Mouse (Mus musculus): ENCODE results near the gene Tmem230. TPM values are rescaled to one million over a fixed set of nuclear protein-coding genes. Genes with fewer than 3 reads are reported as not detected.
"Not testable (repeated sequence)": the region's sequence is repeated elsewhere in the genome, so short reads cannot be mapped to it uniquely, and the experiment has no call there.

Tmem230 gene
- 40.3 and 40.7 TPM in 2 replicates for polyA plus RNA-seq (2016; fragmentation: Nextera tagmentation; extraction: Ambion mirVana)

DNA sequence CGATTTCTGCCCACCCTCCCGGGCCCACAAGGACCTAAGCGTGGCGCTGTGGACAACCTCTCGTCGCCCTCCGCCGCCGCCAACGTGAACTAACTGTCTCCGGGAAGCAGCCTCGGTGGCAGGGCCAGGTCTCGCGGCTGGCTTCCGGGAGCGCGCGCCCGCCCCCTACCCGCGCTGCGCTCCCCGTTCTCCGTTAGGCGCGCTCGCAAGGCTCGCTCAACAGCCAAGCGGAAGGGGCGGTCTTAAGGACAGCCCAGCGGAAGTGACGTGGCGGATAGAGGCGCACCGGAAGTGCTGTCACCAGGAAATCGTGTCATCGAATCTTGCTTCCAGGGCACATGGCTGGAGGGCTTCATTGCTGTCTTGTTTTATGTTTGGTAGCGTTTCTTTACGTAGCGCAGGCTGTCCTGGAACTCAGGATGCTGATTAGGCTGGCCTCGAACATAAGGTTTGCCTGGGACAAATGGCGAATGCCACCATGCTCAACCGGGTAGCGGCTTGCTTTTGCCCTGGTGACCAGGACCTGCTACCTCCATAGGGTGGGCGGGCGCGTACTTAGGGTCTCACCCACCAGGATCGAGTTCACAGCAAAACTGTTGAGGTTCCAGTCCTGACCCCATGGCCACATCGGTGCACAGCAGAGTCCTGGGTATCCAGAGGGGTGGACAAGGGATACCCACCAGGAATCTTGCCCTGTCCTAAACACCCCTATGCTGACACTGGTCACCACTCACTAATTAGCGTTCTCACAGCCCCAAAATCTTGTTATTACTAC lies at the start of gene Tmem230:
Gene Tmem230, minus strand, starts transcription at position 269 of the 775 bp plus-strand sequence.
- Histone ChIP-seq H3K27ac (ENCODE audit: poor library complexity, severe bottlenecking) (peak within 1 kb of the TSS; percentile 78), H3K9ac (peak within 1 kb of the TSS; percentile 84), H3K4me3 (peak within 1 kb of the TSS; percentile 64), H3K9me3 (replicated peaks) (no peaks in the 10 kb centered on the region), H3K4me1 (replicated peaks) (peaks cover 23% of the 10 kb centered on the region), H3K36me3 (peaks cover 40% of the 10 kb centered on the region), H3K4me2 (peak within 1 kb of the TSS; percentile 83), H3K27me3 (replicated peaks) (no peaks in the 10 kb centered on the region)
- ATAC-seq (ENCODE audit: insufficient number of reproducible peaks, low FRiP score), result peak; percentile 95
- WGBS, result 6% methylated on average over 50 of the region's 50 CpGs

DNA sequence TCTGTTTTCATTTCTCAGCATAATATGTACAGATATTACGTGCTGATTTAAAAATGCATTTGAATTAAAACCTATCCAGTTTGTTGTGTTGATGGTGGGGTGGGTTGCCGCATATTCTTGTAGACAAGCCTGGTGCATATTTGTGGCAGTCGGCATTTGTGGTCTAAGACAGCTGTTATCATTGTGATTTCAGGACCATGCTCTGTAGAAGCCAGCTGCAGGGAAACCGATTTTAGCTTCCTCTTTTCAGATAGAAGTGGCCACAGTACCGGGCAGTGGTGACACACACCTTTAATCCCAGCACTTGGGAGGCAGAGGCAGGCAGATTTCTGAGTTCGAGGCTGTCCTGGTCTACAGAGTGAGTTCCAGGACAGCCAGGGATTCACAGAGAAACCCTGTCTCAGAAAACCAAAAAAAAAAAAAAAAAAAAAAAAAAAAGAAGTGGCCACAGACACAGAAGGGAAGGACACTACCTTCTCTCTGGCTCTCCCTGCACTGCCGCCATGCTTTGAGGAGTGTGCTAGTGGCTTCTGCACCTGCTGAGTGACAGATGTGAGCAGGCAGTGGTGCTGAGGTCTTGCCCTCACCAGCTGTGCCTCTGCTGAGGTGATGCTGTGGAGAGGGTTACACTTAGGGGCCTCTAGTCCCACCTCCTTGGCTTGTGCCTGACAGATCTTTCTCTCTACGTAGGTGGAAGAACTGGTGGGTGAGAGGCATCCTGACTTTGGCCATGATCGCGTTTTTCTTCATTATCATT lies 46.3 kb upstream of the Tmem230 start:
- Histone ChIP-seq H3K4me3 (no peak overlapping the region), H3K9me3 (replicated peaks) (no peaks in the 10 kb centered on the region), H3K27me3 (replicated peaks) (no peaks in the 10 kb centered on the region), H3K4me2 (no peak overlapping the region), H3K9ac (no peak overlapping the region), H3K27ac (ENCODE audit: poor library complexity, severe bottlenecking) (no peak overlapping the region), H3K4me1 (replicated peaks) (peaks cover 47% of the 10 kb centered on the region), H3K36me3 (peaks cover 29% of the 10 kb centered on the region)
- 79% methylated on average over 10 of the region's 10 CpGs for WGBS
- ATAC-seq (ENCODE audit: insufficient number of reproducible peaks, low FRiP score), result no peak

DNA sequence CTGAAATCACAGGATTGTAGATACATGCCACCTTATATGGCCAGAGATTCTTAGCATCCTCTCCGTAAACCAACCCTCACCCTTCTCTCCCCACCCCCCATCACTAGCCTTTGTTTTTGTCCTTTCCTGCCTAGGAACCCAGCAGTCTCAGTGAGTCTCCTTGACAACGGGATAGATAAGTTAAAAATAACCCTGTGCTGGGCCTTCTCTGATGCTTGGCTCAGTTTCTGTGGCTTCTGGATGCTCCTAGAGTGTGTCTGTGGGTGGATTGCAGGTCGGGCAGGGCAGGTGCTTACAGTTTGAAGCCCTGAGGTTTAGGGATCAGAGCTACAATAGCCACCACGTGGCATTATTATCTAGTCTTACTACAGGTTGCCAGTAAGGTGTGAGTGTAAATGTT lies 44.5 kb upstream of the Tmem230 start:
- Histone ChIP-seq H3K27ac (ENCODE audit: poor library complexity, severe bottlenecking) (peak overlapping the region; percentile 63), H3K9ac (no peak overlapping the region)
- peak; percentile 63 for ATAC-seq (ENCODE audit: insufficient number of reproducible peaks, low FRiP score)

DNA sequence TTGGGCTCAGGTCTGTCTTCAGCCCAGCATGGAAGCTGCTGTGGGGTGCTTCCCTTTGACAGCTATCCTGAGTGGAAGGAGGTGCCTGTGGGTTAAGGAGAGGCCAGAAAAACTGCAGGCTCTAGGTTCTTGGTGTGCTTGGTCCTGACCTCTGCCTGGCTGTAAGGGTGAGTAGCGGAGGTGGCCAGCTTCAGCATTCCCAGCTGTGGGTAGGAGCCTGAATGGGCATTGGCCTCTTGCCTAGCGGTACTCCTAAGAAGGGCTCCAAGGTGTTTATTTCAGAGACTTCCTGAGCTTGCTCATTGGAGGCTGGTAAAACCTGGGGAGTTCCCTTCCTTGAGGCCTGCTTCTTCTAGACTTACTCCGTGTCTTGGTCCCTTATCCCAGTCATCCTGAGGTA lies 43.7 kb upstream of the Tmem230 start:
- Histone ChIP-seq H3K27ac (ENCODE audit: poor library complexity, severe bottlenecking) (peak overlapping the region; percentile 63), H3K4me2 (no peak overlapping the region), H3K27me3 (replicated peaks) (no peaks in the 10 kb centered on the region), H3K4me1 (replicated peaks) (peaks cover 44% of the 10 kb centered on the region), H3K9me3 (replicated peaks) (no peaks in the 10 kb centered on the region), H3K9ac (no peak overlapping the region; the same call in 1 of the 2 replicates), H3K36me3 (peaks cover 14% of the 10 kb centered on the region), H3K4me3 (no peak overlapping the region)
- no peak for ATAC-seq (ENCODE audit: insufficient number of reproducible peaks, low FRiP score)
- 74% methylated on average over 3 of the region's 3 CpGs for WGBS

More for the DNA sequence above, 44.5 kb upstream of the Tmem230 start:
- H3K4me3 ChIP-seq, result no peak overlapping the region
- H3K36me3 ChIP-seq, result peaks cover 14% of the 10 kb centered on the region
- peak overlapping the region; percentile 28 for H3K4me2 ChIP-seq
- no peaks in the 10 kb centered on the region for H3K27me3 ChIP-seq (replicated peaks)
- H3K4me1 ChIP-seq (replicated peaks), result peaks cover 47% of the 10 kb centered on the region
- WGBS, result 6% methylated on average over 4 of the region's 4 CpGs
- no peaks in the 10 kb centered on the region for H3K9me3 ChIP-seq (replicated peaks)

DNA sequence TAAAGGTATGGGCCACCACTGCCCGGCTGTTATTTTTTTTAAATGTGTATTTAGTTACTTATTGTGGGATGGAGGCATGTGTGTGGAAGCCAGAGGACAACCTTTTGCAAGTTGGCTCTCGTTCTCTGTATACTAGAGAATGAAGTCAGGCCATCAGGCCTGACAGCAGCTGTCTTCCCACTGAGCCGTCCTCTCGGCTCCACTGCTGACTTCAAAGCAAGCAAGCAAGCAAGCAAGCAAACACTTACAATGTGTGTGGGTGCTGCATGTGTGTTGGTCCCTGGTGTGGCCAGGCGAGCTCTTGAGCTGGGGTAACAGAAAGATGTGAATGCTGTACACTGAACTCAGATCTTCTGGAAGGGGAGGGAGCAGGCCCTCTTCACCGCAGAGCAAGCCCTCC lies 43.2 kb upstream of the Tmem230 start:
- Histone ChIP-seq H3K36me3 (peaks cover 13% of the 10 kb centered on the region), H3K9ac (no peak overlapping the region), H3K4me1 (replicated peaks) (peaks cover 40% of the 10 kb centered on the region), H3K4me3 (no peak overlapping the region), H3K27ac (ENCODE audit: poor library complexity, severe bottlenecking) (peak overlapping the region; percentile 63), H3K9me3 (replicated peaks) (no peaks in the 10 kb centered on the region), H3K4me2 (no peak overlapping the region), H3K27me3 (replicated peaks) (no peaks in the 10 kb centered on the region)
- WGBS, result 78% methylated on average over 6 of the region's 6 CpGs
- no peak for ATAC-seq (ENCODE audit: insufficient number of reproducible peaks, low FRiP score)

DNA sequence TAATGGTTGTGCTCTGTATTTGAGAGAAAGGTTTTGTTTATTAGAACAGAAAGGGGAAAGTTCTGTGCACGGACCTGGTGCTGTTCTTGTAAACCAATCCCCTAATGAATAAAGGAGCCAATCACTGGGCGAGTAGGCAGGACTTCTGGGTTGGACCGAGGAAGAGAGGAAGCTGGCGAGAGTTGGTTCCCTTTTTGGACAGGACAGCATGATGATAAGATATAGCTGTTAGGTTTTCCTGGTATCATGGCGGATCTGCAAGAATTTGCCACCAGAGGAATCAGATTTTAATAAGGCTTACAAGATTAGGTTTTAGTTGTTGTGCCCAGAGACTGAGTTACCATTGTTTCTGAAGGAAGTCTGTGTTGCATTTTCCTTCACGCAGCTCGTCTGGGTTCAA lies 41.6 kb upstream of the Tmem230 start:
- H3K9me3 ChIP-seq (replicated peaks); H3K27ac ChIP-seq (ENCODE audit: poor library complexity, severe bottlenecking); H3K36me3 ChIP-seq; H3K4me2 ChIP-seq; H3K27me3 ChIP-seq (replicated peaks); H3K4me3 ChIP-seq; ATAC-seq (ENCODE audit: insufficient number of reproducible peaks, low FRiP score); H3K9ac ChIP-seq: not testable (repeated sequence)
- 53% methylated on average over 5 of the region's 7 CpGs for WGBS
- peaks cover 49% of the 10 kb centered on the region for H3K4me1 ChIP-seq (replicated peaks)

DNA sequence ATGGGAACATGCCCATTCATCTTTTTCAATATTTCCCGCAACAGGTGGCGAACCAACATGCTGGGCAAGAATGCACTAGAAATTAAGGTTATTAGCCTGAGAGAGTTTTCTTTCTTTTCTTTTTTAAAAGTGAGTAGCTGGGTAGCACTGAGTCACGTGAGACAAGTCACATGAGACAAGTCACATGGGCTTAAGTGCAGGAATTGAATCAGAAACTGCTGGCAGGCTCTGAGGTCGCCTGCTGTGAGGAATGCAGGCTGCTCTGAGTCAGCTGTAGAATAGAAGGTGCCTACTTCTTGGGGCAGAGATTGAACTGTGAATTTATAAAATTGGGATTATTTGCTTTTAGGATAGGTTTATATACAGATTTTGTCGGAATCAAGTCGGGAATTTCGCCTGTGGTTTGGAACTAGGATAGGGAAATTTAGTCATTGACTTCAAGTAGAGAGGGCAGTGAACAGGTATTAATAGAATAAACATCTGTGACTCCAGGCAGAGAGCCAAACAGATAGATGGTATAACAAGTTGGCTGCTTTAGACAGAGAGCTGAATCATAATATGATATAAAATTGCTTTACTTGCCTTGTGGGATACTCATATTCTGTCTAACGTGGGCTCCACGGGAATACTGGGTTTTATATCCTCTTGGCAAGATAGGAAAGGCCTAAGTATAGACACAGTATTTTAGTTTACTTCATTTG lies 38.9 kb upstream of the Tmem230 start:
- Histone ChIP-seq H3K27ac (ENCODE audit: poor library complexity, severe bottlenecking) (peak overlapping the region; percentile 21; the same call in 1 of the 2 replicates), H3K4me1 (replicated peaks) (peaks cover 53% of the 10 kb centered on the region)
- no peak for ATAC-seq (ENCODE audit: insufficient number of reproducible peaks, low FRiP score)

DNA sequence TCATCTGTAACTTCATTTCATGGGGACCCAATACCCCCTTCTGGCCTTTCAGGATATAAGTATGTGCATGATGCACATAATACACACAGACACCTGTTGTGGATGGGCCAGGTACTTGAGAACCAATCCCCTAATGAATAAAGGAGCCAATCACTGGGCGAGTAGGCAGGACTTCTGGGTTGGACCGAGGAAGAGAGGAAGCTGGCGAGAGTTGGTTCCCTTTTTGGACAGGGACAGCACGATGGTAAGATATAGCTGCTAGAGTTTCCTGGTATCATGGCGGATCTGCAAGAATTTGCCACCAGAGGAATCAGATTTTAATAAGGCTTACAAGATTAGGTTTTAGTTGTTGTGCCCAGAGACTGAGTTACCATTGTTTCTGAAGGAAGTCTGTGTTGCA lies 38.1 kb upstream of the Tmem230 start:
- not testable (repeated sequence) for H3K36me3 ChIP-seq; H3K4me3 ChIP-seq; H3K9me3 ChIP-seq (replicated peaks); H3K27me3 ChIP-seq (replicated peaks); ATAC-seq (ENCODE audit: insufficient number of reproducible peaks, low FRiP score); H3K4me2 ChIP-seq; H3K9ac ChIP-seq
- peaks cover 48% of the 10 kb centered on the region for H3K4me1 ChIP-seq (replicated peaks)
- H3K27ac ChIP-seq (ENCODE audit: poor library complexity, severe bottlenecking), result peak overlapping the region; percentile 79; the same call in 1 of the 2 replicates
- WGBS, result 82% methylated on average over 5 of the region's 5 CpGs

More for the DNA sequence above, 38.9 kb upstream of the Tmem230 start:
- WGBS, result 81% methylated on average over 9 of the region's 9 CpGs
- no peaks in the 10 kb centered on the region for H3K9me3 ChIP-seq (replicated peaks)
- no peak overlapping the region for H3K9ac ChIP-seq
- no peaks in the 10 kb centered on the region for H3K36me3 ChIP-seq
- no peak overlapping the region for H3K4me2 ChIP-seq
- 0 out of 2 replicates have a peak, but pooled peaks cover 5% of the 10 kb centered on the region for H3K27me3 ChIP-seq (replicated peaks)
- H3K4me3 ChIP-seq, result no peak overlapping the region

DNA sequence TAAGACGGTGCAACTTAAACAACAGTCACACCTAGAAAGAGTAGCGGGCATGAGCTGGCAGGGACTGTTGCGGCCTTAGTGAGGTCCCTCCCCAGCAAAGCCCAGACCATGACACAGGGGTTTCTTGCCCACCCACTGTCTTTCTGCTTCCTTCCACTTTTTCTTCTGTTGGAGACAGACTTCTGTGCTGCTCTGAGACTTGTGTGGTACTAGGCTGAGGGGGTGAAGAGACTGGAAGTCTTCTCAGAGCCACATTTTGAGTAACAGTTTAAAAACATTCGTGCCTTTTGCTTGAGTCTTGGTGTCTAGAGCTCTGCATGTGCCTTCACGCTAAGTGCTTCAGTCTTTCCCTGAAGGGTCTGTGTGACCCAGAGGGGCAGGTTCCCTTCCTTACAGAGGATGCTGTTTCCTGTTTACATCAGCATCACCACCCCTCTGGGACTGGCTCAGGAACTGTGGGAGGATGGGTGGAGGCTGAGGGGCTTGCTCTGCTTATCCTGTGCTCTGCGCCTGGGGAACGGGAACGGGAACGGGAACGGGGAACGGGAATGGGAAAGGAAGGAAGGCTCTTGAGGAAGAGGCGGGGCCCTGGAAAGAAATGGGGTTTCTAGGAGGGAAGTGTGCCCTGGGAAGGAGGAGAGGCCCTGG lies 37.0 kb upstream of the Tmem230 start:
- Histone ChIP-seq H3K4me1 (replicated peaks) (peaks cover 44% of the 10 kb centered on the region), H3K4me2 (peak overlapping the region; percentile 8), H3K27ac (ENCODE audit: poor library complexity, severe bottlenecking) (peak overlapping the region; percentile 79), H3K9ac (no peak overlapping the region), H3K9me3 (replicated peaks) (no peaks in the 10 kb centered on the region), H3K27me3 (replicated peaks) (0 out of 2 replicates have a peak, but pooled peaks cover 5% of the 10 kb centered on the region), H3K36me3 (peaks cover 4% of the 10 kb centered on the region; the same call in 1 of the 2 replicates), H3K4me3 (no peak overlapping the region)
- 72% methylated on average over 12 of the region's 12 CpGs for WGBS
- ATAC-seq (ENCODE audit: insufficient number of reproducible peaks, low FRiP score), result peak; percentile 66

DNA sequence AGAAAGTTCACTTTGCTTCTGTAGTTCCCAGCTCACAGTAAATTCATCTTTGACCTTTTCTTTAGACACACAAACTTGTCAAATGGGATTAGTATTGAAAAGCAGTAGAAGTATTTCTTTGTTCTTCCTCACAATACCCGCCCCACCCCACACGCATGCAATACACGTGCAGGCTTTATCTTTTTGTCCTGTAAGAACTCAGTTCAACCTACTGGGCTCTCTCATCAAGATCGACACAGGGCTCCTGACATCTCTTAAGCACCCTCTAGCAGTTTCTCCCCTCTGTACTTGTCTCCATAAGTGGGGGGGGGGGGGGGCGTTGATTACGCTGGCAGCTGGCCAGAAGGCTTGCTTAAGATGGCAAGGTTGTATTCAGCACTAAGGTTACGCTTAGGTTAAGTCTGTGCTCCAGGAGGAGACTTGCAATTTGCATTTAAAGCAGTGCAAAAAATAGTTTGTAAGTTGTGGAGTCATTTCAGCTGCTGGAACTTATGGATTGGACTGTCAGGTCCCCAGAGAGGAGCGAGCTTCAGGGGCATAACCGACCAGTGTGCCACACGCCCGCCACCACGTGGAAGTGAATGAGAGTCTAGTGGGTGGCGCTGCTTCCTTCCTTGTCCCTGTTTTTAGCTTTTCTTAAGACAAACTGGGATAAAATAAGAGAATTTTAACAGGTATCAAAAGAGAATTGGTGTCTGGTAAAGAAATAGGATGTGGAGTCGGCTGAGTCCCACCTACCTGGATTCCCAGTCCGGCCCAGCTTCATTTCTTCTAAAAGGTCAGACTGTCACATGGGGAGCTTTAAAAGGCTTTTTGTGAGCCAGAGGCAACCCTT lies 35.8 kb upstream of the Tmem230 start:
- H3K4me2 ChIP-seq, result peak overlapping the region; percentile 50
- ATAC-seq (ENCODE audit: insufficient number of reproducible peaks, low FRiP score), result no peak
- 50% methylated on average over 15 of the region's 15 CpGs for WGBS
- H3K9ac ChIP-seq, result 0 out of 2 replicates have a peak overlapping the region, but pooled peaks have one; percentile 28
- peak overlapping the region; percentile 79 for H3K27ac ChIP-seq (ENCODE audit: poor library complexity, severe bottlenecking)
- H3K27me3 ChIP-seq (replicated peaks), result 0 out of 2 replicates have a peak, but pooled peaks cover 5% of the 10 kb centered on the region
- H3K4me3 ChIP-seq, result no peak overlapping the region
- H3K36me3 ChIP-seq, result peaks cover 4% of the 10 kb centered on the region; the same call in 1 of the 2 replicates
- peaks cover 49% of the 10 kb centered on the region for H3K4me1 ChIP-seq (replicated peaks)
- H3K9me3 ChIP-seq (replicated peaks), result no peaks in the 10 kb centered on the region
